Mouse (Mus musculus) retina, postnatal 7 days (tissue): Measurements from ENCODE around the gene Cul3.
"Not testable (repeated sequence)": the region's sequence is repeated elsewhere in the genome, so short reads cannot be mapped to it uniquely, and the experiment has no call there.

ENCODE experiments used
- DNase-seq: peaks from one replicate; pipeline ENCODE4 v3.0.0-alpha.2; 2012; ENCODE audit warnings: low read depth, low spot score

The Cul3 gene

GRCm38 (mm10) chr1:80340436-80341376 lies at the start of gene Cul3:
TSS of gene Cul3 (minus strand) at chr1:80340480.
- DNase-seq, result peak; percentile 93

DNA sequence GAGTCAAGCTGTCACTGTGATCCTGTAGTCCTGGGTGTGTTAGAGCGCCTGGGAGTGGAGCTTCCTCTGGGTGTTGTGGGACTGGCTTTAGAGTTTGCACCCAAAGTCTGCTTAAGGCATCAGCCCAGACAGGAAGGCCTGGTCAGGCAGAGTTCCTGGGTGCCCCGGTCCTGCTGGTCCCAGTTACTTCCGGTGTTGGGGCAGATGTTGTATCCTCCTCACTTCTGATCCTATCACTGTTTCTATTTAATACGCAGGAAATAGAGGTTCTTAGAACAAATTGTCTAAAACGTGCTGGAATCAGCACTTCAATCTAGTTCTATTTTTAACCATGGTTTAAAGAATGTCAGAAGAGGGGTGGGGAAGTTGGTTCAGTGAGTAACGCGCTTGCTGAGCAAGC lies 49.2 kb upstream of the Cul3 start:
- DNase-seq, result no peak

GRCm38 (mm10) chr1:80383613-80384589 lies 43.6 kb upstream of the Cul3 start:
- DNase-seq, result no peak

GRCm38 (mm10) chr1:80382928-80383327 lies 42.6 kb upstream of the Cul3 start:
- no peak for DNase-seq

DNA sequence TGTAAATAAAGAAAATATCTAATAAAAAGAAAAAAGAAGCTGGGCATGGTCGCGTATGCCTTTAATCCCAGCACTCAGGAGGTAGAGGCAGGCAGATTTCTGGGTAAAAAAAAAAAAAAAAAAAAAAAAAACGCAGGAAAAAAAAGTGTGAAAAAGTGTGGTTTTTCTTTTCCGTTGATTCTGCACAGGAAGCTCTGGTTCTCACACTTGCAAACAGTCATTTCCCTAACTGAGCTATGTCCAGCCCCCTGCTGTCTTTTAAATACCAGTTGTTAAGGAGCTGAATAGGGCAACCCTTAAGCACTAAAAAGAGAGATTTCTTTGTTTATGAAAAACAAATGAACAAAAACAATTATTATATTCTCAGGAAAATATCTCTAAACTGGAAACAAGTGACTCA lies 41.0 kb upstream of the Cul3 start:
- no peak for DNase-seq

- DNase-seq, result no peak
Observed at GRCm38 (mm10) chr1:80372010-80372409, 31.7 kb upstream of the Cul3 start.

DNA sequence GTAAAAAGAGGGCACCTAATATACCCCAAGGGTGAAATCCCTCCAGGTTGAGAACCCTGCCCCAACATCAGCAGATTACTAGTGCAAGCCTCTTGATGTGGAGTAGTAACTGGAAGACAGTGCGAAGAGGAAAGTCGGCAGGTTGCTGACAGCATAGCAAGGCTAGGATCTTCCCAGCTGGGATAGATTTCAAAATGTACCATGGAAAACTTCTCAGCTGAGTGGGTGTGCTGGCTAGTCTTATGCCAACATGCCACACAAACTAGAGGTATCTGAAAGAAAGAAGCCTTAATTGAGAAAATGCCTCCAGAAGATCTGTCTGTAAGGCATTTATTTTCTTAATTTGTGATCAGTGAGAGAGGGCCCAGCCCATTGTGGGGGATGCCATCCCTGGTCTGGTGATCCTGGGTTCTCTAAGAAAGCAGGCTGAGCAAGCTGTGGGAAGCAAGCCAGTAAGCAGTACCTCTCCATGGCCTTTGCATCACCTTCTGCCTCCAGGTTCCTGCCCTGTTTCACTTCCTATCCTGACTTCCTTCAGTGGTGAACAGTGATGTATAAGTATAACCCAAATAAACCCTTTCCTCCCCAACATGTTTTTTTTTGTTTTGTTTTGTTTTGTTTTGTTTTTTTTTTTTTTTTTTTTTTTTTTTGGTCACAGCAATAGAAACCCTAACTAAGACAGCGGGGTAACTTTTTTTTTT lies 31.1 kb upstream of the Cul3 start:
- no peak for DNase-seq

- DNase-seq, result no peak
Observed at GRCm38 (mm10) chr1:80363486-80363885, 23.2 kb upstream of the Cul3 start.

GRCm38 (mm10) chr1:80362946-80363345 lies 22.7 kb upstream of the Cul3 start:
- no peak for DNase-seq

GRCm38 (mm10) chr1:80362400-80362799 lies 22.1 kb upstream of the Cul3 start:
- no peak for DNase-seq

GRCm38 (mm10) chr1:80361771-80362170 lies 21.5 kb upstream of the Cul3 start:
- DNase-seq, result not testable (repeated sequence)

DNA sequence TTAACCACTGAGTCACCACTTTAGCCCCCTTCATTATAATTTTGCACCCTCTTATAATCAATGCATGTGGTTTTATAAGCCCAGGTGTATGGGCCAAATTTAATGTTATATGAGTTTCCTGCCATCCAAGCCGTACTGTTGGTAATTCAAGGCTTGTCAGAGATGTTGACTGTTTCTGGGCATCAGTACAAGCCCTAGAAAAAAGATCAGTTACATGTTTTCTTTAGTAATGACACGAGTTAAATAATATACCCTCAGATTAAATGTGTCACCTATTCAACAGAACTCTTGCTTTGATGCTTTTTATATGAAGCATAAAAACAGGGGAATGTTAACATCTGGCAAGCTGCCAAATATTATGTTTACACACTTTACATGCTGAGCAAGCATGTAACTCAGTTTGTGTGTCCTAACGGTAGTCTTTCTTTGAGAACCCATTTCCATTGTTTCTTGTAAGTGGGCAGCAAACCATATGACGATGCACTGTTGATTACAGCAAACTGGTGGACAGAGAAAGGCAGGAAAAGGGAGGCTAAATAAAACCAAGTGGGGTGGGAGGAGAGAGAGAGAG lies 19.8 kb upstream of the Cul3 start:
- DNase-seq, result no peak

DNA sequence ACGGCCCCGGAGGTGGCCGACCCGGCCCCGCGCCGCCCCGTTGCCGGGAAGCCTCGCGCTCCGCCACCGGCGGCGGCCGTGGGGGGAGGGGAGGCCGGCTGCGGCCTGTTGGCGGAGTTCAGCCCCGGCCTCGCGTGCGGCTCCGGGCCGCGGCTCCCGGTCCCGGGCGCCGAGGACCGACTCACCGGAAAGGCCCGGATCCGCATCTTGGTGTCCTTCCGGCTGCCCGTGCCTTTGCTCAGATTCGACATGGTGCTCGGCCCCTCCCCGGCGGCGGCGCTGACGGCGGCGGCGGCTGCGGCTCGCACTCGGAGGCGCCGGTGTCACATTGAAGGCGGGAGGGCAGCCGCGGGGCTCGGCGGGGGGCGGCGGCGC lies 232 bp downstream of the Cul3 start:
- peak; percentile 39 for DNase-seq

DNA sequence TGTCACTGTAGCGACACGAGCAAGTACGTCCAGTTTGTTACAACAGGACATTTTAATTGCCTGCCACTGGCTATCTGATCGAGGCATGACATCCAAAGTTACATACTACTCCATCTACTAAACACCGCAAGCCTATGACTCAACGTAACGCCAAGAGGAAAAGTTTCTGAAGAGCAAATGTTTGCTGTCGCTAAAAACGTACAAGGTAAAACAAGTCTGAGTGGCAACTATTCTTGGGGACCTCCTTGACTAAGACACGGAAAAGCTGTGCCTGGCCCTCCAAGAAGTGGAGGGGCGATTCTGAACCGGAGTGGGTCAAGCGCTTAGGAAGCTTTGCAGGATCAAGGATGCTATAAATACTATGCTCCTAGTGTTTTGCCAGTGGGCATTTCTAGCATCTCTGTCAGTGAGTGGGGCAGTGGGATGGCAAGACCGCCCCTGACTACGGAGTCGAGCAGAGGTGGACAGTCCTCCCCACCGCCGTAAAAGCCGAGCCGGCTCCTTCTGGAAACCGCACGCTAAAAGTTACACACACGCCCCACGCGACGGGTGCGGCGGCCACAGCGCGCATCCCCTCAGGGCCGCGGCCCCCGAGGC lies 757 bp downstream of the Cul3 start:
- peak; percentile 25 for DNase-seq

DNA sequence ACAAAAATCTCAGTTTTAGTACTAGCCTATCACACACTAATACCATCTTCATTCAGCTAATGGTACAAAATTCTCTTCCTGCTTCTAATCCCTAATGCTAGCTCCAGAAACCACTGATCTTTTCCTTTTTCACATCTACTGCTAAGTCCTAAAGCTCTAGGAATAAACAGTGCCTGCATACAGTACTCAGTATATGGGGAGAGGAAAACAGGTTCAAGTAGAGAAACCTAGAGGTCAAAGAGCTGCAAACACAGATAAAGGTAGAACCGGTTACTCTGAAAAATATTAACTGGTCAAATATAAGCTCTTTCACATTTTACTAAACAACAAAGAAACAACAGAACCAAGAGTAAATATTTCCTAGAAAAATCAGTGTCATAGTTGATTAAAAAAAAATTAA lies 1.9 kb downstream of the Cul3 start:
- no peak for DNase-seq

GRCm38 (mm10) chr1:80335726-80336368 lies 4.4 kb downstream of the Cul3 start:
- no peak for DNase-seq

DNA sequence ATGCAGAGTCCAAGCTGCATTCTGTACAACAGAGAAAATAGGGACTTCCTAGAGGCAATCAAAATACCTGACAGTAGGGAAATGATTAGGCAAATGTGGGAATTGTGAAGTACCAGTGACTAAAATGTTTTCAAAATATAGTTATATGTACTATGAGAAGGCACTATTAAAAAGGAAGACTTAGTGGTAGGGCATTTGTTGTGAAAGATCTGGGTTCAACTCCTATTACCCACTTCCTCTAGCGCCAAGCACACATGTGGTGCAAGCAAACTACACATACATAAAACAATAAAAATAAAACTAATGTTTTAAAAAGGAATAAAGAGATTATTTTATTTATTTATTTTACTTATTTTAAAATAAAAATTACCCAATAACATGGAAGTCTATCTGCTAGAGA lies 5.2 kb downstream of the Cul3 start:
- DNase-seq, result no peak

DNA sequence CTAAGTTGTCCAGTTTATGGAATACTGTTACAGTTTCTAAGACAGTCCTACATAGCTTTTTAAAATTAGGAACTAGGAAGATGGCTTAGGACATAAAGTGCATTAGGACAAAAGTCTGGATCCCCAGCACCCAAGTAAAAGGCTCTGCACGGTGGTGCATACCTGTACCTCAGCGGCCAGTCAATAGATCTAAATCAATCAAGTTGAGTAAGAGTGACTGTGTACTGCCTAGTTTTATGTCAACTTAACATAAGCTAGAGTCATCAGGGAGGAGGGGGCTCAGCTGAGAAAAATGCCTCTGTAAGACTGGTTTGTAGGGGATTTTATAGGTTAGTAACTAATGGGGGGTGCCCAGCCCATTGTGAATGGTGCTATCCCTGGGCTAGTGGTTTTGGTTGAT lies 9.3 kb downstream of the Cul3 start:
- no peak for DNase-seq

DNA sequence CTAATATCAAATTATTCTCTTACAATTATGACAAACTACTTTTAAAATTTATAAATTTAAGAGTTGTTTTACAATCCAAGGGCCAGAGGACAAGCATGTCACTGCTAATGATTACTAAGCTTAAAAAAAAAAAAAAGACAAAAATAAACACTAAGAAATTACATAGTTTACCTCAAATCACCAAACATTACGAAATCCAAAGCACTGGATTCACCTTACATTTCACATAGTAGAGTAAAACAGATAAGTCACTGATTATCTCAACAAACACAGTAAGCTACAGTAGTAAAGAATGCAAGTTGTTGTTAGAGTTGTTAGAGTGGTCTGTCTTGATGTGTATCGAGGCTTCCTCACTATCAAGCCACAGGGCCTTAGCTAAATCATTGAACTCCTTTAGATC lies 14.5 kb downstream of the Cul3 start:
- no peak for DNase-seq

GRCm38 (mm10) chr1:80324370-80324769 lies 15.9 kb downstream of the Cul3 start:
- no peak for DNase-seq
